In the genomic region with DNA sequence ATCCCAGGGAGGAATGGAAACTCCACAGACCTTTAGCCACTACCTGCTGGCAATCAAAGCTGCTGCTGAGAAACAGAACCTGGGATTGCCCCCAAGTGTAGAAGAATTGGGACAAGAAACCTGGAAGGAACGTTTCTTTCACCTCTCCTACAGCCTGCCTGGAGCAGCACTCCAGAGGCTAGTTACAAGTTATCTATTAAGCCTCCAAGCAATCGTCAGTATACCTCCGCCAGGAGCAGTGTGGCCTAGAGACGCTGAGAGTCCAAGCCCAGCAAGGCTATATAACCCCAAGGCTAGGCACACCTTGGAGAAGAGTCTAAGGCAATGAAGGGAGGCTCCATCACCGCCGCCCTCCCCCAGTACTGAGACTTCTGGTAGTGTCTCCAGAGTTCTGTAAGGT, we compare ENCODE assay signal across 20 mouse cellular contexts. TPM values are rescaled to one million over a fixed set of nuclear protein-coding genes. Genes with fewer than 3 reads are reported as not detected.
A peak's percentile ranks its signal among the peaks of the same experiment; 100 is the strongest.
DNase-seq lines count a peak whose midpoint lies in the region; ATAC-seq and TF ChIP-seq lines count a peak whose summit lies in the region.
"Had no signal": no experiment of that assay in that cellular context is flagged by ENCODE, and none has a peak within 500 bp of the region (broad histone marks: within the 10 kb centered on the region; RNA-seq: fewer than 3 reads in every experiment).

No protein-coding gene starts in this region.

- DNase-seq in embryo, embryonic 10 days (ENCODE audit: low spot score): peak; percentile 8
- DNase-seq in embryo, embryonic 11 days: no peak
- DNase-seq in limb, embryonic 10.5 days (ENCODE audit: low spot score): peak; percentile 51
- DNase-seq in natural killer cell, adult 2 months (ENCODE audit: low spot score in 2 of 2): no peak
- DNase-seq in left cerebral cortex, postnatal 14 days (ENCODE audit: low spot score in 2 of 2): no peak
- DNase-seq: heart, postnatal 4 days; kidney, postnatal 4 days; lung, postnatal 14 days; right cerebral cortex, adult 18-20 months; spleen, adult 18-20 months; thymus, postnatal 36 days had no signal

- TF ChIP-seq POLR2A in ES-Bruce4 (IDR thresholded peaks at IDR 0.05; ENCODE audit: insufficient read depth, low read length): no peak

- 0 out of 2 replicates have a peak, but pooled peaks have one; percentile 11 for ATAC-seq in kidney, embryonic 16.5 days (ENCODE audit: low FRiP score, low TSS enrichment)
- ATAC-seq in kidney, embryonic 14.5 days (ENCODE audit: low FRiP score, low TSS enrichment): no peak
- ATAC-seq: Patski had no signal

- H3K4me3 ChIP-seq in kidney, embryonic 16.5 days (ENCODE audit: low read length): no peak overlapping the region
- H3K4me3 ChIP-seq in kidney, embryonic 14.5 days (ENCODE audit: low read length): no peak overlapping the region
- peak overlapping the region; percentile 5; the same call in 1 of the 2 replicates for H3K4me3 ChIP-seq in ES-Bruce4 (ENCODE audit: low read depth, low read length)
- no peak overlapping the region for H3K4me3 ChIP-seq in limb, embryonic 10.5 days
- H3K4me3 ChIP-seq: heart, embryonic 12.5 days; limb, embryonic 12.5 days; liver, embryonic 15.5 days had no signal

- no peak for TF ChIP-seq EP300 in ES-Bruce4 (IDR thresholded peaks at IDR 0.05; ENCODE audit: insufficient read depth, low read depth, low read length)

- no peaks in the 10 kb centered on the region for H3K36me3 ChIP-seq in kidney, embryonic 16.5 days (ENCODE audit: insufficient read depth, low read length)
- H3K36me3 ChIP-seq in kidney, embryonic 14.5 days (ENCODE audit: control insufficient read depth, insufficient read depth, low read length): no peaks in the 10 kb centered on the region
- H3K36me3 ChIP-seq in ES-Bruce4 (ENCODE audit: control insufficient read depth, insufficient read depth, low read length, poor library complexity, severe bottlenecking): no peaks in the 10 kb centered on the region
- H3K36me3 ChIP-seq in limb, embryonic 10.5 days: no peaks in the 10 kb centered on the region
- H3K36me3 ChIP-seq: heart, embryonic 12.5 days; limb, embryonic 12.5 days; liver, embryonic 15.5 days had no signal

- no peak for TF ChIP-seq CTCF in ES-Bruce4 (IDR thresholded peaks at IDR 0.05; ENCODE audit: low read depth, low read length)

- no peak overlapping the region for H3K4me2 ChIP-seq in kidney, embryonic 16.5 days (replicated peaks; ENCODE audit: low read depth, low read length)
- H3K4me2 ChIP-seq in kidney, embryonic 14.5 days (replicated peaks; ENCODE audit: low read depth, low read length): no peak overlapping the region
- H3K4me2 ChIP-seq: heart, embryonic 12.5 days; limb, embryonic 12.5 days; liver, embryonic 15.5 days had no signal

- H3K27ac ChIP-seq in kidney, embryonic 16.5 days (ENCODE audit: low read length): no peak overlapping the region
- no peak overlapping the region for H3K27ac ChIP-seq in kidney, embryonic 14.5 days (ENCODE audit: low read depth, low read length)
- no peak overlapping the region for H3K27ac ChIP-seq in ES-Bruce4 (ENCODE audit: insufficient read depth, low read length)
- H3K27ac ChIP-seq in limb, embryonic 10.5 days: no peak overlapping the region
- H3K27ac ChIP-seq: limb, embryonic 12.5 days; liver, embryonic 15.5 days had no signal

- intact Hi-C loops in left cerebral cortex, postnatal 14 days (cut with DNase I): loop anchor here (10.0 kb wide), 1 partner anchor 332 kb away; no protein-coding TSS in a partner anchor

- WGBS in kidney, embryonic 16.5 days: 3% methylated on average over 6 of the region's 6 CpGs
- 0% methylated on average over 6 of the region's 6 CpGs for WGBS in kidney, embryonic 14.5 days
- 0% methylated on average over 6 of the region's 6 CpGs for WGBS in limb, embryonic 10.5 days

- H3K9ac ChIP-seq in kidney, embryonic 16.5 days (replicated peaks; ENCODE audit: low read length): no peak overlapping the region
- no peak overlapping the region for H3K9ac ChIP-seq in kidney, embryonic 14.5 days (ENCODE audit: low read depth, low read length)
- no peak overlapping the region for H3K9ac ChIP-seq in ES-Bruce4 (ENCODE audit: low read depth, poor library complexity, severe bottlenecking)
- H3K9ac ChIP-seq: heart, embryonic 12.5 days; limb, embryonic 12.5 days; liver, embryonic 15.5 days had no signal

- no peaks in the 10 kb centered on the region for H3K9me3 ChIP-seq in kidney, embryonic 16.5 days (ENCODE audit: low read length)
- no peaks in the 10 kb centered on the region for H3K9me3 ChIP-seq in kidney, embryonic 14.5 days (ENCODE audit: control insufficient read depth, low read length)
- H3K9me3 ChIP-seq in ES-Bruce4 (replicated peaks; ENCODE audit: control insufficient read depth, insufficient read depth, low read length, poor library complexity, severe bottlenecking): no peaks in the 10 kb centered on the region
- no peaks in the 10 kb centered on the region for H3K9me3 ChIP-seq in limb, embryonic 10.5 days (replicated peaks)
- H3K9me3 ChIP-seq: heart, embryonic 12.5 days; limb, embryonic 12.5 days; liver, embryonic 15.5 days had no signal

- H3K27me3 ChIP-seq in kidney, embryonic 16.5 days (ENCODE audit: insufficient read depth, low read length): peaks cover 99% of the 10 kb centered on the region
- peaks cover 97% of the 10 kb centered on the region for H3K27me3 ChIP-seq in kidney, embryonic 14.5 days (ENCODE audit: control insufficient read depth, insufficient read depth, low read length)
- H3K27me3 ChIP-seq in ES-Bruce4 (ENCODE audit: control insufficient read depth, insufficient read depth, low read length, poor library complexity, severe bottlenecking): peaks cover 25% of the 10 kb centered on the region
- peaks cover 100% of the 10 kb centered on the region for H3K27me3 ChIP-seq in limb, embryonic 10.5 days (ENCODE audit: low read depth, poor library complexity, severe bottlenecking)

- peaks cover 11% of the 10 kb centered on the region for H3K4me1 ChIP-seq in kidney, embryonic 16.5 days (ENCODE audit: insufficient read depth, low read length)
- H3K4me1 ChIP-seq in kidney, embryonic 14.5 days (ENCODE audit: control insufficient read depth, insufficient read depth, low read length): peaks cover 4% of the 10 kb centered on the region; the same call in 1 of the 2 replicates
- peaks cover 3% of the 10 kb centered on the region for H3K4me1 ChIP-seq in ES-Bruce4 (ENCODE audit: control insufficient read depth, insufficient read depth, low read length)
- peaks cover 25% of the 10 kb centered on the region for H3K4me1 ChIP-seq in limb, embryonic 10.5 days

RNA-seq across cellular contexts. Expression of a gene that starts 2.4 kb away (rescaled TPM):
- 0.09 and 0.13 TPM in 2 replicates for polyA plus RNA-seq in kidney, embryonic 16.5 days (2015; fragmentation: Nextera tagmentation; extraction: Ambion mirVana)
- polyA plus RNA-seq in kidney, embryonic 14.5 days (2014; fragmentation: Nextera tagmentation; extraction: Ambion mirVana): 0.12 and 0.46 TPM in 2 replicates
- 1.6 and 2.5 TPM in 2 replicates for polyA plus RNA-seq in ES-Bruce4 (2011; ENCODE audit: insufficient read depth, insufficient read length, low read depth, missing spikeins)
- polyA plus RNA-seq in limb, embryonic 10.5 days (2016; fragmentation: Nextera tagmentation; extraction: Ambion mirVana): 0.09 and 0.15 TPM in 2 replicates
- total RNA-seq in left cerebral cortex, postnatal 14 days (2021): 1 to 10 TPM; 5.2 to 8.1 TPM
- total RNA-seq: gastrocnemius, postnatal 4 days; neutrophil, adult 5-6 weeks had no signal
- polyA plus RNA-seq: limb, embryonic 12.5 days; liver, embryonic 15.5 days; Patski had no signal

Comparison
In these comparisons a context has a peak if more than half of its experiments do, and no peak if none do; other contexts are left out.
1. DNase-seq: peak in embryo, embryonic 10 days (single experiment) and limb, embryonic 10.5 days (single experiment); none in embryo, embryonic 11 days (single experiment), natural killer cell, adult 2 months (0 of 2) and left cerebral cortex, postnatal 14 days (0 of 2).